Mouse (Mus musculus): ENCODE results near the gene Parp1.

- no peak for TF ChIP-seq GATA1 (IDR thresholded peaks at IDR 0.05; ENCODE audit: low read length)
- TF ChIP-seq TAL1 (IDR thresholded peaks at IDR 0.05; ENCODE audit: low read length), result no peak
These were observed 72.4 kb downstream of the Parp1 start, which contains the start of gene Lin9 for GRCm38 (mm10) chr1:180641137-180641517.

Measured in erythroblast, embryonic 14.5 days (primary cell).